Mouse (Mus musculus): ENCODE results near the gene Mrpl18. TPM values are rescaled to one million over a fixed set of nuclear protein-coding genes. Genes with fewer than 3 reads are reported as not detected.

Gene Mrpl18
- polyA plus RNA-seq, 1 experiment from 2014 or later: 138 TPM

GRCm38 (mm10) chr17:12872275-12873028, 43.7 kb downstream of the Mrpl18 start:
- no peaks in the 10 kb centered on the region for H3K36me3 ChIP-seq (replicated peaks; ENCODE audit: control insufficient read depth, insufficient read depth)
- 67% methylated on average over 16 of the region's 16 CpGs for WGBS
- no peaks in the 10 kb centered on the region for H3K4me1 ChIP-seq (replicated peaks; ENCODE audit: control insufficient read depth, insufficient read depth, low read length)
- H3K9ac ChIP-seq: no peak overlapping the region
- DNase-seq (ENCODE audit: low spot score) (no peak), ATAC-seq (ENCODE audit: low FRiP score) (0 out of 2 replicates have a peak, but pooled peaks have one; percentile 51)
- no peak overlapping the region for H3K4me2 ChIP-seq (replicated peaks)
- no peaks in the 10 kb centered on the region for H3K27me3 ChIP-seq (ENCODE audit: control insufficient read depth, insufficient read depth, low read length)
- no peaks in the 10 kb centered on the region for H3K9me3 ChIP-seq (ENCODE audit: control insufficient read depth, low read length)
- no peak overlapping the region for H3K27ac ChIP-seq
- H3K4me3 ChIP-seq (replicated peaks; ENCODE audit: low read length): no peak overlapping the region

GRCm38 (mm10) chr17:12868640-12869039, 47.5 kb downstream of the Mrpl18 start:
- Histone ChIP-seq H3K9ac (no peak overlapping the region), H3K4me1 (replicated peaks; ENCODE audit: control insufficient read depth, insufficient read depth, low read length) (no peaks in the 10 kb centered on the region), H3K27me3 (ENCODE audit: control insufficient read depth, insufficient read depth, low read length) (no peaks in the 10 kb centered on the region), H3K4me2 (replicated peaks) (no peak overlapping the region), H3K36me3 (replicated peaks; ENCODE audit: control insufficient read depth, insufficient read depth) (no peaks in the 10 kb centered on the region), H3K9me3 (ENCODE audit: control insufficient read depth, low read length) (no peaks in the 10 kb centered on the region), H3K4me3 (replicated peaks; ENCODE audit: low read length) (no peak overlapping the region), H3K27ac (no peak overlapping the region)
- WGBS: 41% methylated on average over 4 of the region's 4 CpGs
- ATAC-seq (ENCODE audit: low FRiP score) (no peak), DNase-seq (ENCODE audit: low spot score) (no peak)

GRCm38 (mm10) chr17:12868043-12868442, 48.1 kb downstream of the Mrpl18 start, which contains the start of gene Mas1:
Mas1 (minus strand) TSS chr17:12868143.
- DNase-seq (ENCODE audit: low spot score) (no peak), ATAC-seq (ENCODE audit: low FRiP score) (no peak)
- Histone ChIP-seq H3K9ac (no peak within 1 kb of the TSS), H3K27ac (no peak within 1 kb of the TSS), H3K9me3 (ENCODE audit: control insufficient read depth, low read length) (no peaks in the 10 kb centered on the region), H3K4me1 (replicated peaks; ENCODE audit: control insufficient read depth, insufficient read depth, low read length) (no peaks in the 10 kb centered on the region), H3K36me3 (replicated peaks; ENCODE audit: control insufficient read depth, insufficient read depth) (no peaks in the 10 kb centered on the region), H3K27me3 (ENCODE audit: control insufficient read depth, insufficient read depth, low read length) (no peaks in the 10 kb centered on the region), H3K4me3 (replicated peaks; ENCODE audit: low read length) (no peak within 1 kb of the TSS), H3K4me2 (replicated peaks) (no peak within 1 kb of the TSS)
- WGBS: 68% methylated on average over 2 of the region's 2 CpGs

GRCm38 (mm10) chr17:12866853-12867252, 49.3 kb downstream of the Mrpl18 start:
- ATAC-seq (ENCODE audit: low FRiP score): no peak

GRCm38 (mm10) chr17:12865407-12865806, 50.7 kb downstream of the Mrpl18 start:
- ATAC-seq (ENCODE audit: low FRiP score): no peak
- Histone ChIP-seq H3K27me3 (ENCODE audit: control insufficient read depth, insufficient read depth, low read length) (no peaks in the 10 kb centered on the region), H3K36me3 (replicated peaks; ENCODE audit: control insufficient read depth, insufficient read depth) (no peaks in the 10 kb centered on the region), H3K4me2 (replicated peaks) (no peak overlapping the region), H3K9ac (no peak overlapping the region), H3K9me3 (ENCODE audit: control insufficient read depth, low read length) (no peaks in the 10 kb centered on the region), H3K27ac (no peak overlapping the region), H3K4me3 (replicated peaks; ENCODE audit: low read length) (no peak overlapping the region), H3K4me1 (replicated peaks; ENCODE audit: control insufficient read depth, insufficient read depth, low read length) (no peaks in the 10 kb centered on the region)
- no peak for DNase-seq (ENCODE audit: low spot score)
- WGBS: 72% methylated on average over 3 of the region's 3 CpGs

More at GRCm38 (mm10) chr17:12866853-12867252, 49.3 kb downstream of the Mrpl18 start:
- no peaks in the 10 kb centered on the region for H3K36me3 ChIP-seq (replicated peaks; ENCODE audit: control insufficient read depth, insufficient read depth)
- no peaks in the 10 kb centered on the region for H3K4me1 ChIP-seq (replicated peaks; ENCODE audit: control insufficient read depth, insufficient read depth, low read length)
- no peak for DNase-seq (ENCODE audit: low spot score)
- H3K27me3 ChIP-seq (ENCODE audit: control insufficient read depth, insufficient read depth, low read length): no peaks in the 10 kb centered on the region
- H3K9ac ChIP-seq: no peak overlapping the region
- H3K4me3 ChIP-seq (replicated peaks; ENCODE audit: low read length): no peak overlapping the region
- WGBS: 86% methylated on average over 10 of the region's 10 CpGs
- no peak overlapping the region for H3K4me2 ChIP-seq (replicated peaks)
- H3K9me3 ChIP-seq (ENCODE audit: control insufficient read depth, low read length): no peaks in the 10 kb centered on the region
- no peak overlapping the region for H3K27ac ChIP-seq

- DNase-seq (ENCODE audit: low spot score): no peak
- H3K27me3 ChIP-seq (ENCODE audit: control insufficient read depth, insufficient read depth, low read length): no peaks in the 10 kb centered on the region
- no peak overlapping the region for H3K27ac ChIP-seq
- no peaks in the 10 kb centered on the region for H3K4me1 ChIP-seq (replicated peaks; ENCODE audit: control insufficient read depth, insufficient read depth, low read length)
- no peak overlapping the region for H3K9ac ChIP-seq
- no peak for ATAC-seq (ENCODE audit: low FRiP score)
- H3K36me3 ChIP-seq (replicated peaks; ENCODE audit: control insufficient read depth, insufficient read depth): no peaks in the 10 kb centered on the region
- no peak overlapping the region for H3K4me2 ChIP-seq (replicated peaks)
- H3K9me3 ChIP-seq (ENCODE audit: control insufficient read depth, low read length): no peaks in the 10 kb centered on the region
- no peak overlapping the region for H3K4me3 ChIP-seq (replicated peaks; ENCODE audit: low read length)
Observed at GRCm38 (mm10) chr17:12864111-12864510, 52.0 kb downstream of the Mrpl18 start.

Small RNAs within 50 kb of the gene (microRNA-seq; reads per million reads assigned to microRNA genes)
- gene Gm24085: not detected

Other genes with a start within 250 kb of the Mrpl18 start
- not detected in 2 replicates for gene Slc22a1, start 240.5 kb downstream of the Mrpl18 start, polyA plus RNA-seq (2014; fragmentation: Nextera tagmentation; extraction: Ambion mirVana)
- gene Igf2r, start 146.7 kb downstream of the Mrpl18 start, polyA plus RNA-seq (2014; fragmentation: Nextera tagmentation; extraction: Ambion mirVana): 13.1 and 14.9 TPM in 2 replicates
- gene Mas1, start 48.2 kb downstream of the Mrpl18 start, polyA plus RNA-seq (2014; fragmentation: Nextera tagmentation; extraction: Ambion mirVana): 0.31 TPM in 1 of 2 replicates, not detected in the other
- not detected in 2 replicates for gene Mrgprh, start 40.3 kb downstream of the Mrpl18 start, polyA plus RNA-seq (2014; fragmentation: Nextera tagmentation; extraction: Ambion mirVana)
- gene Pnldc1, start 6.1 kb downstream of the Mrpl18 start, polyA plus RNA-seq (2014; fragmentation: Nextera tagmentation; extraction: Ambion mirVana): 1.8 and 2.5 TPM in 2 replicates
- 392 and 417 TPM in 2 replicates for gene Tcp1, start 644 bp downstream of the Mrpl18 start, polyA plus RNA-seq (2014; fragmentation: Nextera tagmentation; extraction: Ambion mirVana)
- 0.52 and 1.1 TPM in 2 replicates for gene Acat3, start 24.3 kb upstream of the Mrpl18 start, polyA plus RNA-seq (2014; fragmentation: Nextera tagmentation; extraction: Ambion mirVana)
- 216 and 283 TPM in 2 replicates for gene Acat2, start 44.4 kb upstream of the Mrpl18 start, polyA plus RNA-seq (2014; fragmentation: Nextera tagmentation; extraction: Ambion mirVana)
- gene Wtap, start 77.8 kb upstream of the Mrpl18 start, polyA plus RNA-seq (2014; fragmentation: Nextera tagmentation; extraction: Ambion mirVana): 120 and 123 TPM in 2 replicates
- 163 and 172 TPM in 2 replicates for gene Sod2, start 90.5 kb upstream of the Mrpl18 start, polyA plus RNA-seq (2014; fragmentation: Nextera tagmentation; extraction: Ambion mirVana)
- gene Gpr31b, start 136.0 kb upstream of the Mrpl18 start, polyA plus RNA-seq (2014; fragmentation: Nextera tagmentation; extraction: Ambion mirVana): 0.16 and 0.22 TPM in 2 replicates
- gene Tcp10b, start 144.8 kb upstream of the Mrpl18 start, polyA plus RNA-seq (2014; fragmentation: Nextera tagmentation; extraction: Ambion mirVana): 0.29 and 0.44 TPM in 2 replicates
- gene Unc93a, start 215.5 kb upstream of the Mrpl18 start, polyA plus RNA-seq (2014; fragmentation: Nextera tagmentation; extraction: Ambion mirVana): not detected in 2 replicates

Measured in hindbrain, embryonic 14.5 days (tissue).